Mouse (Mus musculus) testis, adult 2 months (tissue): ENCODE data around the gene Prss45. TPM values are rescaled to one million over a fixed set of nuclear protein-coding genes. Genes with fewer than 3 reads are reported as not detected.
"Not testable (repeated sequence)": the region's sequence is repeated elsewhere in the genome, so short reads cannot be mapped to it uniquely, and the experiment has no call there.

Experiments used
- H3K27ac ChIP-seq: fragments of 200-500 bp; 2 replicates; pipeline ENCODE4 v1.5.1; 2012; ENCODE audit warnings: low read depth, low read length; ENCODE audit not compliant: control insufficient read depth, insufficient read depth
- H3K27me3 ChIP-seq: fragments of 200-500 bp; 2 replicates; pipeline ENCODE4 v1.6.1; 2012; ENCODE audit warnings: mild to moderate bottlenecking, low read length, moderate library complexity; ENCODE audit not compliant: control insufficient read depth, insufficient read depth
- H3K36me3 ChIP-seq: fragments of 200-500 bp; 2 replicates; pipeline ENCODE4 v1.6.1; 2012; ENCODE audit warnings: mild to moderate bottlenecking, low read length; ENCODE audit not compliant: control insufficient read depth, insufficient read depth
- H3K4me1 ChIP-seq: fragments of 200-500 bp; 2 replicates; pipeline ENCODE4 v1.6.1; 2012; ENCODE audit warnings: low read length; ENCODE audit not compliant: control insufficient read depth, insufficient read depth
- H3K4me3 ChIP-seq: fragments of 200-500 bp; 2 replicates; pipeline ENCODE4 v1.5.1; 2012; ENCODE audit warnings: low read depth, mild to moderate bottlenecking, low read length, moderate library complexity, mixed read lengths; ENCODE audit not compliant: control insufficient read depth
- CTCF ChIP-seq: fragments of 200-500 bp; IDR thresholded peaks from 2 replicates; pipeline ENCODE4 v1.5.1; 2012; ENCODE audit warnings: low read depth, mild to moderate bottlenecking, inconsistent platforms, low read length, moderate library complexity; ENCODE audit not compliant: control insufficient read depth, insufficient read depth, insufficient replicate concordance
- POLR2A ChIP-seq: fragments of 200-500 bp; IDR thresholded peaks from 2 replicates; pipeline ENCODE4 v1.6.1; 2012; ENCODE audit warnings: low read depth, mild to moderate bottlenecking, inconsistent platforms, low read length, moderate library complexity; ENCODE audit not compliant: control insufficient read depth
- polyA plus RNA-seq: library from polyadenylated mRNA; depleted of rRNA; stranded (reverse); fragments of >200 nt; gene quantifications from 2 replicates; pipeline ENCODE4 v1.2.3, GENCODE M21; 2012

Gene Prss45
- polyA plus RNA-seq, 1 experiment: 67.9 TPM

DNA sequence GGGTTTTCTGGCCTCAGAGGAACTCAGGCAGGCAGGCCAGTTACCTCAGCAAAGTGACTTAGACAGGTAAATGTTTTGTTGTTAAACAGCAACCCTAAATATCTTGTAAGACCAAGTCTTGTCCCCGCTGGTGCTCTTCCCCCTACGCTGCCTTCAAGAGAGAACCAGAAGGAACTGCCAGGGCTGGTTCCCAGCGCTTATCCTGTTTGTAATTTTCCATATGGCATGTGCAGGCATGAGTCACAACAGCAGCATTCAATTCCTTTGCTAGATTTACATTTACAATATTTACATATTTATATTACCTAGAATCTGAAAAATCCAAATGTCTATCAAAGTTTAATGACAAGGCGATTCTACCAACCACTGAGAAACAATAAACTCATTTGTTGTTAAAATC is 24.3 kb upstream of the Prss45 start:
- TF ChIP-seq POLR2A: no peak
- TF ChIP-seq CTCF: no peak
- H3K4me3 ChIP-seq: no peak overlapping the region
- peaks cover 6% of the 10 kb centered on the region; the same call in 1 of the 2 replicates for H3K4me1 ChIP-seq
- H3K27ac ChIP-seq: no peak overlapping the region
- no peaks in the 10 kb centered on the region for H3K36me3 ChIP-seq
- no peaks in the 10 kb centered on the region for H3K27me3 ChIP-seq

DNA sequence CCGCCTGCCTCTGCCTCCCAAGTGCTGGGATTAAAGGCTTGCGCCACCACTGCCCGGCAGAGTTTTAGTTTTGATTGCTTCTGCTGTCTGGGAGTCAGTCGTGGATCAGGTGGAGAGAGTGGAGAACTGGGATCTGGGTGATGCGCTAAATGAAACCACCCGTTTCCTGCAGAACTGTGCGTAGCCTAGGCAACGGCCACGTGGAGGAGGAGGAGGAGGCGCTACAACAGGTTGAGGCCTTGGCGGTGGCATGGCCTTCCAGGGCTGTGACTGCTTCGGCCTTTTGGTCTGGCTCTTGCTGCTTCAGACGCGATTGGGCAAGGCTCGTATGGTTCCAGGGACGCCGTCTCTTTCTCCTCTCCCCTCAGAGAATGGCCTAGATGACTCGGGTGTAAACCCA is 20.6 kb upstream of the Prss45 start, which contains the start of gene Prss44:
Prss44 (plus strand) TSS at position 206 of the 400 bp plus-strand sequence.
- no peaks in the 10 kb centered on the region; the same call in 1 of the 2 replicates for H3K27me3 ChIP-seq
- H3K4me3 ChIP-seq: peak within 1 kb of the TSS; percentile 95
- H3K27ac ChIP-seq: peak within 1 kb of the TSS; percentile 95
- TF ChIP-seq CTCF: no peak
- TF ChIP-seq POLR2A: peak; percentile 74; the same call in 1 of the 2 replicates
- peaks cover 6% of the 10 kb centered on the region; the same call in 1 of the 2 replicates for H3K4me1 ChIP-seq
- H3K36me3 ChIP-seq: no peaks in the 10 kb centered on the region

DNA sequence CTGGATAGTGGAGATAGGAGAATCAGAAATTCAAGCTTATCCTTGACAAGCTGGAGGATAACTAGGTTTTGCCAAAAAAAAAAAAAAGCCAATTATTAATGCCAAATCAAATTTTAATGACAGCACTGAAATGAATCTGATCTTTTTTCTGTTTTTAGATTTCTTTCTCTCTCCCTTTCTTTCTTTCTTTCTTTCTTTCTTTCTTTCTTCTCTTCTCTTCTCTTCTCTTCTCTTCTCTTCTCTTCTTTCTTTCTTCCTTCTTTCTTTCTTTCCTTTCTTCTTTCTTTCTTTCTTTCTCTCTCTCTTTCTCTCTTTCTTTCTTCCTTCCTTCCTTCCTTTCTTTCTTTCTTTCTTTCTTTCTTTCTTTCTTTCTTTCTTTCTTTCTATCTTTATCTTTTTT is 13.8 kb upstream of the Prss45 start:
- not testable (repeated sequence) for H3K4me1 ChIP-seq, H3K27ac ChIP-seq, H3K36me3 ChIP-seq, H3K4me3 ChIP-seq, H3K27me3 ChIP-seq

DNA sequence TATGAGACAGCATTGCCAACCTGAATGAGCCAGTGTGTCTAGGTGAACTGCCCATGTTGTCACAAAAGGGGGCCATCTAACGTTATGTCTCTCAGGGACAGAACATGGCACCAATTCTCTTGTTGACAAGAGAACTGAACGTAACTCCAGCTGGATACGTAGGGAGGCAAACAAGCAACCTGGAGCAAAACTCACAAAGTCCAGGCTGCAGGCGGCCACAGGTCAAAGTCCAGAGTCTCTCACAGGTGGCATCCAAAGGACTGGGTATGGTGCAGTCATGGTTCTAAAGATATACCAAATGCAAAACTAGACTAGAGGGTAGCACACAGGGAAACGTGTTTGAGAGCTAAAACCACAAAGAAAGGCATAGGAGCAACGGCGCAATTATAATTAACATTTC is 13.0 kb upstream of the Prss45 start:
- H3K27me3 ChIP-seq: no peaks in the 10 kb centered on the region
- peaks cover under 1% of the 10 kb centered on the region for H3K4me1 ChIP-seq
- TF ChIP-seq POLR2A (no peak), CTCF (no peak)
- H3K36me3 ChIP-seq: no peaks in the 10 kb centered on the region
- H3K27ac ChIP-seq: no peak overlapping the region
- H3K4me3 ChIP-seq: no peak overlapping the region

DNA sequence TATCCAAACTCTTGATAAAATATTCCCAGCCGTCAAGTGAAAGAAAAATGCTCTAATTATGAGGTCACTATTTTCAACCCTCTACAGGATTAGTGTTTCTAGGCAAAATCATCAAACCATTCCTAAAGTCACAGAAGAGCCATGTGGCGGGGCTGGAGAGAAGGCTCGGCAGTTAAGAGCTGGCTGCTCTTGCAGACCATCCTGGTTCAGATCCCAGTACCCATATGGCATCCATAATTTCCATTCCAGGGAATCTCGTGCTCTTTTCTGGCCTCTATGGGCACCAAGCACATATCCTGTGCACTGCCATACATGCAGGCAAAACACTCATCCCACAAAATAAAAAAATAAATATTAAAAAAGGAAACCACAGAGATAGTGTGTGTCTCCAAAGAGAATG is 9.0 kb upstream of the Prss45 start:
- Histone ChIP-seq H3K4me1 (peaks cover 17% of the 10 kb centered on the region), H3K27me3 (no peaks in the 10 kb centered on the region), H3K4me3 (no peak overlapping the region), H3K27ac (no peak overlapping the region), H3K36me3 (no peaks in the 10 kb centered on the region)
- TF ChIP-seq POLR2A (no peak), CTCF (no peak)

DNA sequence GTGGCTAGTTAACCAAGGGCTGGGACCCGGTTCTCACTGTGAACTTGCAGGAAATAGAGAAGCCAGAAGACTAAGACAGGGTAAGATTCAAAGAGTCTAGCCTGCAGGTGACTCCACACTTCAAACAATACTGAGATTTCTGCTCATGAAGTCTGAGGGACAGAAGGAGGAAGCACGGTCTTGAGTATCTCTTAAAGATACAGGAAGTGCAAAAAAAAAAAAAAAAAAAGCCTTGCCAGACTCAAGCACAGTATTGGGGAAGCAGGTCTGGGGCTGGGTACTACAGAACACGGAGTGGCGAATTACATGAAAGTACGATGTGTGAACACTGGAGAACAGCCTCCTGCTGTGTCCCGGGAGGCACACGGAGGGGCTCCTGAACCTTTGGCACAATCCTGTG is 8.6 kb upstream of the Prss45 start:
- TF ChIP-seq CTCF (no peak), POLR2A (no peak)
- no peak overlapping the region for H3K4me3 ChIP-seq
- H3K4me1 ChIP-seq: peaks cover 17% of the 10 kb centered on the region
- no peaks in the 10 kb centered on the region for H3K36me3 ChIP-seq
- H3K27ac ChIP-seq: no peak overlapping the region
- H3K27me3 ChIP-seq: no peaks in the 10 kb centered on the region

DNA sequence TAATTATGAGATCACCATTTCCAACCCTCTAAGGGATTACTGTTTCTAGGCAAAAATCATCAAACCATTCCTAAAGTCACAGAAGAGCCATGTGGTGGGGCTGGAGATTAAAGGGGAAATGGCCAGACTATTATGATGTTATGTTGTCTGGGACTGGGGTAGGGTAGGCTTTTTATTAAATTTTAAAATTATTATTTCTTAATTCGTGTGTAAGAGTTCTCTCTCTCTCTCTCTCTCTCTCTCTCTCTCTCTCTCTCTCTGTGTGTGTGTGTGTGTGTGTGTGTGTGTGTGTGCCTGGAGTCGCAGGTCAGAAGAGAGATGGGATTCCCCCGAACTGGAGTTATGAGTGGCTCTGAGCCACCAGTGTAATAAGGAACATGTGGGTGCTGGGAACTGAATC is 8.0 kb upstream of the Prss45 start, which contains the start of gene Prss43:
Prss43 (plus strand) TSS at position 301 of the 400 bp plus-strand sequence.
- H3K4me1 ChIP-seq: peaks cover 17% of the 10 kb centered on the region
- peak within 1 kb of the TSS; percentile 90 for H3K4me3 ChIP-seq
- H3K27ac ChIP-seq: peak within 1 kb of the TSS; percentile 77
- H3K27me3 ChIP-seq: no peaks in the 10 kb centered on the region
- TF ChIP-seq CTCF (no peak), POLR2A (no peak)
- H3K36me3 ChIP-seq: no peaks in the 10 kb centered on the region; the same call in 1 of the 2 replicates

DNA sequence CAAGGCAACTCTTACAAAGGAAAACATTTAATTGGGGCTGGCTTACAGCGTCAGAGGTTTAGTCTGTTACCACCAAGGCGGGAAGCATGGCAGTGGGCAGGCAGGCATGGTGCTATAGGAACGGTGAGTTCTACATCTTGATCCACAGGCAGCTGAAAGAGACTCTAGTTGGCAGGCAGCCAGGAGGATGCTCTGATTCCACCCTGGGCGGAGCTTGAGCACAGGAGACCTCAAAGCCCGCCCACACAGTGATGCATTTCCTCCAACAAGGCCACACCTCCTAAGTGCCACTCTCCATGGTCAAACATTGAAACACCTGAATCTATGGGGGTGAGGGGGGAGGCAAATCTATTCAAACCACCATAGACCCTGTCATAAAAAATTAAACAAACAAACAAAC is 1.4 kb upstream of the Prss45 start:
- H3K4me3 ChIP-seq: no peak overlapping the region
- H3K27ac ChIP-seq: no peak overlapping the region
- no peak for TF ChIP-seq POLR2A
- H3K36me3 ChIP-seq: no peaks in the 10 kb centered on the region; the same call in 1 of the 2 replicates
- peaks cover 18% of the 10 kb centered on the region for H3K4me1 ChIP-seq
- no peaks in the 10 kb centered on the region for H3K27me3 ChIP-seq
